Mouse (Mus musculus): ENCODE measurements around the gene Mrm3.

Gene Mrm3

GRCm38 (mm10) chr11:76290367-76290766 is 46.9 kb downstream of the Mrm3 start:
- no peak for DNase-seq

GRCm38 (mm10) chr11:76291960-76292359 is 48.4 kb downstream of the Mrm3 start:
- no peak for DNase-seq

GRCm38 (mm10) chr11:76292398-76292797 is 48.9 kb downstream of the Mrm3 start:
- DNase-seq, result peak; percentile 55 to 56

- DNase-seq, result peak; percentile 41 to 48
Measured at GRCm38 (mm10) chr11:76292831-76293230, 49.3 kb downstream of the Mrm3 start.

GRCm38 (mm10) chr11:76294078-76294477 is 50.6 kb downstream of the Mrm3 start:
- no peak for DNase-seq

GRCm38 (mm10) chr11:76294836-76295235 is 51.3 kb downstream of the Mrm3 start:
- no peak for DNase-seq

- DNase-seq, result no peak
Measured at GRCm38 (mm10) chr11:76297252-76297651, 53.7 kb downstream of the Mrm3 start.

GRCm38 (mm10) chr11:76298457-76299000 is 55.0 kb downstream of the Mrm3 start:
- no peak for DNase-seq

Data from kidney, adult 8-10 months (tissue).